15 mouse cellular contexts compared by ENCODE assay signal in genomic region chr14:118465331-118465730, GRCm38 (mm10).
"Had no signal": no experiment of that assay in that cellular context is flagged by ENCODE, and none has a peak within 500 bp of the region (broad histone marks: within the 10 kb centered on the region; RNA-seq: fewer than 3 reads in every experiment).

No protein-coding gene starts in this region.

- ATAC-seq: liver, postnatal 0 days; lung, postnatal 0 days; midbrain, embryonic 13.5 days; midbrain, embryonic 15.5 days had no signal

- DNase-seq: liver, postnatal 0 days; lung, adult 2 months; lung, postnatal 14 days; lung, postnatal 36 days; retina, postnatal 1 day; right cerebral cortex, adult 18-20 months; right cerebral cortex, postnatal 25 days; right cerebral cortex, postnatal 4 days; spleen, adult 18-20 months; thymus, adult 18-20 months; thymus, postnatal 25 days; thymus, postnatal 4 days had no signal
